In genomic region chr6:66708901-66709300, GRCm38 (mm10) we compare ENCODE assay signal across 30 mouse cellular contexts. TPM values are rescaled to one million over a fixed set of nuclear protein-coding genes. Genes with fewer than 3 reads are reported as not detected.
DNase-seq lines count a peak whose midpoint lies in the region; ATAC-seq and TF ChIP-seq lines count a peak whose summit lies in the region.
"Had no signal": no experiment of that assay in that cellular context is flagged by ENCODE, and none has a peak within 500 bp of the region (broad histone marks: within the 10 kb centered on the region; RNA-seq: fewer than 3 reads in every experiment).

No protein-coding gene starts in this region.

- no peaks in the 10 kb centered on the region for H3K27me3 ChIP-seq in kidney, adult 2 months (replicated peaks; ENCODE audit: control insufficient read depth, insufficient read depth, low read length)
- no peaks in the 10 kb centered on the region for H3K27me3 ChIP-seq in kidney, embryonic 15.5 days
- no peaks in the 10 kb centered on the region for H3K27me3 ChIP-seq in kidney, embryonic 16.5 days (ENCODE audit: insufficient read depth, low read length)
- H3K27me3 ChIP-seq: embryonic facial prominence, embryonic 13.5 days; embryonic facial prominence, embryonic 15.5 days; forebrain, embryonic 12.5 days had no signal

- H3K9ac ChIP-seq in kidney, embryonic 15.5 days = no peak overlapping the region
- no peak overlapping the region for H3K9ac ChIP-seq in kidney, embryonic 16.5 days (replicated peaks; ENCODE audit: low read length)
- H3K9ac ChIP-seq: embryonic facial prominence, embryonic 13.5 days; embryonic facial prominence, embryonic 15.5 days; forebrain, embryonic 12.5 days had no signal

- no peaks in the 10 kb centered on the region for H3K4me1 ChIP-seq in kidney, adult 2 months (ENCODE audit: control insufficient read depth, insufficient read depth, low read length)
- H3K4me1 ChIP-seq in kidney, embryonic 15.5 days = no peaks in the 10 kb centered on the region
- no peaks in the 10 kb centered on the region for H3K4me1 ChIP-seq in kidney, embryonic 16.5 days (ENCODE audit: insufficient read depth, low read length)
- H3K4me1 ChIP-seq: embryonic facial prominence, embryonic 13.5 days; embryonic facial prominence, embryonic 15.5 days; forebrain, embryonic 10.5 days; forebrain, embryonic 12.5 days had no signal

- no peak for ATAC-seq in kidney, embryonic 15.5 days (replicated peaks; ENCODE audit: low FRiP score)
- no peak for ATAC-seq in kidney, embryonic 16.5 days (ENCODE audit: low FRiP score, low TSS enrichment)
- ATAC-seq: forebrain, embryonic 14.5 days had no signal

- no peak for TF ChIP-seq POLR2A in kidney, adult 2 months (IDR thresholded peaks at IDR 0.05; ENCODE audit: low read depth, low read length)

- no peak overlapping the region for H3K4me2 ChIP-seq in kidney, embryonic 15.5 days
- no peak overlapping the region for H3K4me2 ChIP-seq in kidney, embryonic 16.5 days (replicated peaks; ENCODE audit: low read depth, low read length)
- H3K4me2 ChIP-seq: embryonic facial prominence, embryonic 13.5 days; embryonic facial prominence, embryonic 15.5 days; forebrain, embryonic 12.5 days had no signal

- DNase-seq in kidney, adult 2 months = peak; percentile 75
- peak; percentile 78 for DNase-seq in kidney, adult 9 months
- peak; percentile 19 for DNase-seq in kidney, postnatal 14 days
- peak; percentile 20 to 55 for DNase-seq in kidney, postnatal 36 days
- DNase-seq in left cerebral cortex, adult 2 months (ENCODE audit: extremely low spot score in 1 of 2, low spot score in 2 of 2) = no peak
- DNase-seq: adrenal gland, adult 2 months; adrenal gland, postnatal 10 days; adrenal gland, postnatal 25 days; cerebellum, adult 11 months; cerebellum, adult 18-20 months; cerebellum, adult 8-10 months; cerebellum, adult 9-11 months; cerebellum, postnatal 14 days; cerebellum, postnatal 36 days; embryo, embryonic 11 days had no signal

- H3K9me3 ChIP-seq in kidney, embryonic 15.5 days (replicated peaks) = no peaks in the 10 kb centered on the region
- H3K9me3 ChIP-seq in kidney, embryonic 16.5 days (ENCODE audit: low read length) = no peaks in the 10 kb centered on the region
- H3K9me3 ChIP-seq: embryonic facial prominence, embryonic 13.5 days; embryonic facial prominence, embryonic 15.5 days; forebrain, embryonic 10.5 days; forebrain, embryonic 12.5 days had no signal

- TF ChIP-seq CTCF in kidney, adult 2 months (conservative IDR thresholded peaks at IDR 0.05; ENCODE audit: insufficient read depth, insufficient read length, low read depth, low read length) = no peak
- TF ChIP-seq CTCF in left cerebral cortex, adult 2 months (IDR thresholded peaks at IDR 0.05) = no peak

- no peak overlapping the region for H3K4me3 ChIP-seq in kidney, adult 2 months (ENCODE audit: insufficient read depth, low read depth, low read length)
- no peak overlapping the region for H3K4me3 ChIP-seq in kidney, embryonic 15.5 days (replicated peaks)
- H3K4me3 ChIP-seq in kidney, embryonic 16.5 days (ENCODE audit: low read length) = no peak overlapping the region
- no peak overlapping the region for H3K4me3 ChIP-seq in left cerebral cortex, adult 2 months
- H3K4me3 ChIP-seq: embryonic facial prominence, embryonic 13.5 days; embryonic facial prominence, embryonic 15.5 days; erythroblast, embryonic 14.5 days; forebrain, embryonic 10.5 days; forebrain, embryonic 12.5 days had no signal

- H3K27ac ChIP-seq in kidney, adult 2 months (ENCODE audit: insufficient read depth, low read depth, low read length) = no peak overlapping the region
- no peak overlapping the region for H3K27ac ChIP-seq in kidney, embryonic 15.5 days
- H3K27ac ChIP-seq in kidney, embryonic 16.5 days (ENCODE audit: low read length) = no peak overlapping the region
- no peak overlapping the region for H3K27ac ChIP-seq in left cerebral cortex, adult 2 months
- H3K27ac ChIP-seq: embryonic facial prominence, embryonic 13.5 days; embryonic facial prominence, embryonic 15.5 days; forebrain, embryonic 10.5 days; forebrain, embryonic 12.5 days had no signal

- intact Hi-C loops in left cerebral cortex, adult 2 months (cut with DNase I) = no loop called here

- H3K36me3 ChIP-seq in kidney, adult 2 months (ENCODE audit: control insufficient read depth, insufficient read depth, low read length) = no peaks in the 10 kb centered on the region
- no peaks in the 10 kb centered on the region for H3K36me3 ChIP-seq in kidney, embryonic 15.5 days
- H3K36me3 ChIP-seq in kidney, embryonic 16.5 days (ENCODE audit: insufficient read depth, low read length) = no peaks in the 10 kb centered on the region
- H3K36me3 ChIP-seq: embryonic facial prominence, embryonic 13.5 days; embryonic facial prominence, embryonic 15.5 days; forebrain, embryonic 10.5 days; forebrain, embryonic 12.5 days had no signal

RNA-seq across cellular contexts. Expression of gene Vmn1r36, which starts 10.1 kb away (rescaled TPM):
- not detected in 2 replicates for polyA plus RNA-seq in kidney, adult 2 months (2012; rRNA removed)
- polyA plus RNA-seq in kidney, embryonic 15.5 days (2015; fragmentation: Nextera tagmentation; extraction: Ambion mirVana) = not detected in 2 replicates
- not detected in 2 replicates for polyA plus RNA-seq in kidney, embryonic 16.5 days (2015; fragmentation: Nextera tagmentation; extraction: Ambion mirVana)
- not detected for total RNA-seq in left cerebral cortex, adult 2 months (2021)
- total RNA-seq: adrenal gland, adult 2 months; adrenal gland, postnatal 10 days; adrenal gland, postnatal 25 days; adrenal gland, postnatal 4 days; common myeloid progenitor, adult 5-6 weeks; ES-E14; MEL had no signal
- polyA plus RNA-seq: adrenal gland, adult 2 months; brain, embryonic 14.5 days; C2C12; embryonic facial prominence, embryonic 11.5 days; embryonic facial prominence, embryonic 13.5 days; embryonic facial prominence, embryonic 15.5 days; erythroblast, embryonic 14.5 days; forebrain, embryonic 10.5 days; forebrain, embryonic 12.5 days; forebrain, embryonic 14.5 days had no signal

RNA-seq across cellular contexts. Expression of gene Vmn1r37, which starts 20.3 kb away (rescaled TPM):
- not detected in 2 replicates for polyA plus RNA-seq in kidney, adult 2 months (2012; rRNA removed)
- not detected in 2 replicates for polyA plus RNA-seq in kidney, embryonic 15.5 days (2015; fragmentation: Nextera tagmentation; extraction: Ambion mirVana)
- not detected in 2 replicates for polyA plus RNA-seq in kidney, embryonic 16.5 days (2015; fragmentation: Nextera tagmentation; extraction: Ambion mirVana)
- not detected for total RNA-seq in left cerebral cortex, adult 2 months (2021)
- total RNA-seq: adrenal gland, adult 2 months; adrenal gland, postnatal 10 days; adrenal gland, postnatal 25 days; adrenal gland, postnatal 4 days; common myeloid progenitor, adult 5-6 weeks; ES-E14; MEL had no signal
- polyA plus RNA-seq: adrenal gland, adult 2 months; brain, embryonic 14.5 days; C2C12; embryonic facial prominence, embryonic 11.5 days; embryonic facial prominence, embryonic 13.5 days; embryonic facial prominence, embryonic 15.5 days; erythroblast, embryonic 14.5 days; forebrain, embryonic 10.5 days; forebrain, embryonic 12.5 days; forebrain, embryonic 14.5 days had no signal

RNA-seq across cellular contexts. Expression of gene Vmn1r35, which starts 23.2 kb away (rescaled TPM):
- polyA plus RNA-seq in kidney, adult 2 months (2012; rRNA removed) = not detected in 2 replicates
- polyA plus RNA-seq in kidney, embryonic 15.5 days (2015; fragmentation: Nextera tagmentation; extraction: Ambion mirVana) = not detected in 2 replicates
- polyA plus RNA-seq in kidney, embryonic 16.5 days (2015; fragmentation: Nextera tagmentation; extraction: Ambion mirVana) = not detected in 2 replicates
- not detected for total RNA-seq in left cerebral cortex, adult 2 months (2021)
- total RNA-seq: adrenal gland, adult 2 months; adrenal gland, postnatal 10 days; adrenal gland, postnatal 25 days; adrenal gland, postnatal 4 days; common myeloid progenitor, adult 5-6 weeks; ES-E14; MEL had no signal
- polyA plus RNA-seq: adrenal gland, adult 2 months; brain, embryonic 14.5 days; C2C12; embryonic facial prominence, embryonic 11.5 days; embryonic facial prominence, embryonic 13.5 days; embryonic facial prominence, embryonic 15.5 days; erythroblast, embryonic 14.5 days; forebrain, embryonic 10.5 days; forebrain, embryonic 12.5 days; forebrain, embryonic 14.5 days had no signal

Comparison
In these comparisons a context has a peak if more than half of its experiments do, and no peak if none do; other contexts are left out.
1. DNase-seq: peak in kidney, adult 2 months (single experiment), kidney, adult 9 months (single experiment), kidney, postnatal 14 days (single experiment) and kidney, postnatal 36 days (2 of 2); none in left cerebral cortex, adult 2 months (0 of 2).